Mouse (Mus musculus) CH12.LX (cell line): ENCODE data around the gene Hoxb13. TPM values are rescaled to one million over a fixed set of nuclear protein-coding genes. Genes with fewer than 3 reads are reported as not detected.
A peak's percentile ranks its signal among the peaks of the same experiment; 100 is the strongest.

Source experiments
- DNase-seq: peaks from one replicate; pipeline ENCODE4 v3.0.0-alpha.2; 2013; ENCODE audit errors: extremely low read depth
- H3K27ac ChIP-seq: 2 replicates; pipeline ENCODE4 v1.5.1; 2012; ENCODE audit warnings: low read depth, mild to moderate bottlenecking, control low read depth, moderate library complexity; ENCODE audit not compliant: insufficient read depth
- H3K27me3 ChIP-seq: replicated peaks from 2 replicates; pipeline ENCODE3; 2012; ENCODE audit warnings: inconsistent platforms
- H3K36me3 ChIP-seq, 2 experiments: replicated peaks in 1 of 2; 2 replicates each; pipeline versions ENCODE3 to v1.6.1; 2012; ENCODE audit warnings: inconsistent platforms in 1 of 2, low read length in 1 of 2, mild to moderate bottlenecking in 1 of 2, mixed read lengths in 1 of 2, moderate library complexity in 1 of 2; ENCODE audit not compliant: control insufficient read depth in 1 of 2, insufficient read depth in 1 of 2
- H3K4me1 ChIP-seq, 2 experiments: 2 replicates each; pipeline ENCODE4 v1.6.1; 2012; ENCODE audit warnings: inconsistent platforms in 1 of 2, moderate library complexity in 1 of 2; ENCODE audit not compliant: insufficient read depth in 2 of 2, control insufficient read depth in 1 of 2
- H3K4me2 ChIP-seq: 2 replicates; pipeline ENCODE4 v1.6.1; 2012; ENCODE audit warnings: low read depth, mild to moderate bottlenecking, control low read depth; ENCODE audit not compliant: poor library complexity, insufficient read depth, severe bottlenecking
- H3K4me3 ChIP-seq, 3 experiments: fragments of 150-350 bp in 1 of 3; sonication (generic) in 1 of 3; replicated peaks in 1 of 3; 2 replicates each; pipeline versions ENCODE3 to v1.5.1; 2011 to 2012; ENCODE audit warnings: low read depth in 2 of 3, low read length in 2 of 3, mild to moderate bottlenecking in 2 of 3, moderate library complexity in 2 of 3, control low read depth in 1 of 3, improper control_type of control experiment in 1 of 3, inconsistent platforms in 1 of 3, mixed read lengths in 1 of 3; ENCODE audit not compliant: poor library complexity in 1 of 3
- H3K79me2 ChIP-seq: replicated peaks from 2 replicates; pipeline ENCODE4 v1.6.1; 2012; ENCODE audit warnings: mild to moderate bottlenecking, moderate library complexity; ENCODE audit not compliant: control insufficient read depth, poor library complexity, insufficient read depth, severe bottlenecking; ENCODE audit errors: extremely low read depth
- H3K9ac ChIP-seq: 2 replicates; pipeline ENCODE4 v1.6.1; 2012; ENCODE audit warnings: low read depth, mild to moderate bottlenecking, control low read depth, moderate library complexity; ENCODE audit not compliant: insufficient read depth
- H3K9me3 ChIP-seq: replicated peaks from 2 replicates; pipeline ENCODE3; 2012; ENCODE audit warnings: low read length, inconsistent platforms, mixed read lengths
- BHLHE40 ChIP-seq: IDR thresholded peaks from 2 replicates; pipeline ENCODE4 v1.6.1; 2011; ENCODE audit warnings: mild to moderate bottlenecking, low read depth, low read length, improper control_type of control experiment
- CHD2 ChIP-seq: IDR thresholded peaks from 2 replicates; pipeline ENCODE4 v1.6.1; 2011; ENCODE audit warnings: low read length, improper control_type of control experiment
- CTCF ChIP-seq, 2 experiments: IDR thresholded peaks in 1 of 2; conservative IDR thresholded peaks in 1 of 2; 2 replicates each; pipeline ENCODE4 v1.5.1; 2011 to 2012; ENCODE audit warnings: low read depth in 2 of 2, low read length in 2 of 2, improper control_type of control experiment in 1 of 2, inconsistent platforms in 1 of 2, mild to moderate bottlenecking in 1 of 2, moderate library complexity in 1 of 2
- ELF1 ChIP-seq: IDR thresholded peaks from 2 replicates; pipeline ENCODE4 v1.6.1; 2014; ENCODE audit warnings: low read depth, mild to moderate bottlenecking, inconsistent platforms, low read length, improper control_type of control experiment
- GABPA ChIP-seq: IDR thresholded peaks from 2 replicates; pipeline ENCODE4 v1.6.1; 2012; ENCODE audit warnings: low read depth, low read length, improper control_type of control experiment, inconsistent platforms; ENCODE audit not compliant: insufficient replicate concordance
- HCFC1 ChIP-seq: IDR thresholded peaks from 2 replicates; pipeline ENCODE4 v1.6.1; 2012; ENCODE audit warnings: low read depth, mild to moderate bottlenecking, inconsistent platforms, low read length, improper control_type of control experiment
- IRF4 ChIP-seq: IDR thresholded peaks from 2 replicates; pipeline ENCODE4 v1.6.1; 2014; ENCODE audit warnings: low read depth, mild to moderate bottlenecking, inconsistent platforms, low read length, improper control_type of control experiment
- JUND ChIP-seq: conservative IDR thresholded peaks from 2 replicates; pipeline ENCODE4 v1.6.1; 2011; ENCODE audit warnings: low read depth, low read length, improper control_type of control experiment
- MAFK ChIP-seq: IDR thresholded peaks from 2 replicates; pipeline ENCODE4 v1.6.1; 2011; ENCODE audit warnings: low read length, improper control_type of control experiment; ENCODE audit not compliant: insufficient replicate concordance
- MAX ChIP-seq: IDR thresholded peaks from 2 replicates; pipeline ENCODE4 v1.6.1; 2011; ENCODE audit warnings: low read length, improper control_type of control experiment
- MAZ ChIP-seq: IDR thresholded peaks from 2 replicates; pipeline ENCODE4 v1.6.1; 2012; ENCODE audit warnings: low read depth, mild to moderate bottlenecking, inconsistent platforms, low read length, improper control_type of control experiment, moderate library complexity
- MEF2A ChIP-seq: IDR thresholded peaks from 2 replicates; pipeline ENCODE4 v1.6.1; 2014; ENCODE audit warnings: low read depth, mild to moderate bottlenecking, inconsistent platforms, low read length, improper control_type of control experiment, borderline replicate concordance
- MXI1 ChIP-seq: IDR thresholded peaks from 2 replicates; pipeline ENCODE4 v1.6.1; 2011; ENCODE audit warnings: mild to moderate bottlenecking, low read depth, low read length, improper control_type of control experiment
- NELFE ChIP-seq: IDR thresholded peaks from 2 replicates; pipeline ENCODE4 v1.6.1; 2011; ENCODE audit warnings: low read depth, low read length, improper control_type of control experiment
- PAX5 ChIP-seq: IDR thresholded peaks from 2 replicates; pipeline ENCODE4 v1.6.1; 2012; ENCODE audit warnings: low read length, inconsistent platforms, mixed read lengths
- POLR2A ChIP-seq: IDR thresholded peaks from 2 replicates; pipeline ENCODE4 v1.6.1; 2011; ENCODE audit warnings: low read depth, mild to moderate bottlenecking, improper control_type of control experiment, low read length
- RAD21 ChIP-seq: IDR thresholded peaks from 2 replicates; pipeline ENCODE4 v1.6.1; 2011; ENCODE audit warnings: low read depth, mild to moderate bottlenecking, low read length, improper control_type of control experiment, moderate library complexity
- RCOR1 ChIP-seq: conservative IDR thresholded peaks from 2 replicates; pipeline ENCODE4 v1.6.1; 2012; ENCODE audit warnings: low read depth, mild to moderate bottlenecking, inconsistent platforms, low read length, improper control_type of control experiment
- SIN3A ChIP-seq: IDR thresholded peaks from 2 replicates; pipeline ENCODE4 v1.6.1; 2012; ENCODE audit warnings: low read length, improper control_type of control experiment, inconsistent platforms
- SMC3 ChIP-seq: IDR thresholded peaks from 2 replicates; pipeline ENCODE4 v1.6.1; 2011; ENCODE audit warnings: low read depth, low read length, improper control_type of control experiment
- TBP ChIP-seq: conservative IDR thresholded peaks from 2 replicates; pipeline ENCODE4 v1.6.1; 2011; ENCODE audit warnings: low read depth, low read length, improper control_type of control experiment
- TCF12 ChIP-seq: IDR thresholded peaks from 2 replicates; pipeline ENCODE4 v1.6.1; 2014; ENCODE audit warnings: low read depth, mild to moderate bottlenecking, inconsistent platforms, low read length, improper control_type of control experiment
- UBTF ChIP-seq: IDR thresholded peaks from 2 replicates; pipeline ENCODE4 v1.6.1; 2012; ENCODE audit warnings: low read depth, mild to moderate bottlenecking, inconsistent platforms, low read length, improper control_type of control experiment, moderate library complexity
- USF2 ChIP-seq: conservative IDR thresholded peaks from 2 replicates; pipeline ENCODE4 v1.6.1; 2011; ENCODE audit warnings: low read depth, low read length, improper control_type of control experiment
- ZC3H11A ChIP-seq: IDR thresholded peaks from 2 replicates; pipeline ENCODE4 v1.6.1; 2012; ENCODE audit warnings: low read depth, mild to moderate bottlenecking, inconsistent platforms, low read length, improper control_type of control experiment
- ZMIZ1 ChIP-seq: IDR thresholded peaks from 2 replicates; pipeline ENCODE4 v1.6.1; 2012; ENCODE audit warnings: low read depth, mild to moderate bottlenecking, inconsistent platforms, low read length, improper control_type of control experiment
- dilution Hi-C: fragments of 300-500 bp; cut with MboI; formaldehyde crosslinking; loops from 2 replicates; pipeline ENCODE4 v1.14.3; 2020; ENCODE audit warnings: low sequenced_read_pairs; ENCODE audit not compliant: extremely low pct_unique_long_range_greater_than_20kb, extremely low pct_ligation_motif_present
- in situ Hi-C: fragments of 300-500 bp; cut with MboI; formaldehyde crosslinking; loops from 3 replicates; pipeline ENCODE4 v1.14.3; 2019; ENCODE audit warnings: low sequenced_read_pairs, low pct_ligation_motif_present, low pct_unique_long_range_greater_than_20kb, mixed read lengths
- polyA plus RNA-seq: library from polyadenylated mRNA; unstranded; fragments of >175 nt; gene quantifications from 2 replicates; pipeline ENCODE4 v1.2.1, GENCODE M21; 2012; ENCODE audit warnings: low read depth; ENCODE audit not compliant: insufficient read length
- total RNA-seq, 2 experiments: library from RNA; depleted of rRNA; stranded (reverse); fragments of 300-350 nt in 1 of 2; fragments of >200 nt in 1 of 2; gene quantifications; 2 replicates each; pipeline ENCODE4 v1.2.3; 2012 to 2014

The Hoxb13 gene
- 0.08 TPM in 2 replicates for total RNA-seq (2012; rRNA removed)
- not detected in 2 replicates for total RNA-seq (2014; rRNA removed)
- polyA plus RNA-seq: 0.15 TPM in 1 of 2 replicates, not detected in the other

GRCm38 (mm10) chr11:96193521-96194400, at the start of gene Hoxb13:
Gene Hoxb13, plus strand, starts transcription at chr11:96194316.
- in situ Hi-C loops: no loop called here
- Histone ChIP-seq H3K9ac (no peak within 1 kb of the TSS), H3K79me2 (no peaks in the 10 kb centered on the region), H3K4me1 (peaks cover 0 to 62% of the 10 kb centered on the region in 2 experiments; a peak in 2 of 4 replicates), H3K4me3 (no peak within 1 kb of the TSS), H3K27ac (no peak within 1 kb of the TSS), H3K27me3 (no peaks in the 10 kb centered on the region), H3K36me3 (peaks cover 0 to 24% of the 10 kb centered on the region in 2 experiments), H3K9me3 (no peaks in the 10 kb centered on the region)
- DNase-seq: no peak
- TF ChIP-seq MAZ (no peak), RCOR1 (no peak), PAX5 (no peak), MXI1 (no peak), JUND (no peak), TBP (no peak), GABPA (no peak)
- TF ChIP-seq, all 38 proteins: peak for 0
- dilution Hi-C loops: no loop called here
- H3K4me2 ChIP-seq: no peak within 1 kb of the TSS

GRCm38 (mm10) chr11:96145622-96146270, 48.4 kb upstream of the Hoxb13 start:
- dilution Hi-C loops (no loop called here), in situ Hi-C loops (loop anchor here (5.0 kb wide), 1 partner anchor 52 kb away; no protein-coding TSS in a partner anchor)
- no peak overlapping the region for H3K27ac ChIP-seq
- peak overlapping the region; percentile 48 for H3K4me2 ChIP-seq
- peak; percentile 86 for DNase-seq
- peaks cover 4% of the 10 kb centered on the region for H3K9me3 ChIP-seq
- no peaks in the 10 kb centered on the region for H3K36me3 ChIP-seq
- peaks cover 0 to 10% of the 10 kb centered on the region in 2 experiments; a peak in 2 of 4 replicates for H3K4me1 ChIP-seq
- H3K9ac ChIP-seq: no peak overlapping the region
- no peak overlapping the region for H3K4me3 ChIP-seq
- H3K79me2 ChIP-seq: no peaks in the 10 kb centered on the region
- TF ChIP-seq IRF4 (peak; percentile 74; the same call in 1 of the 2 replicates), USF2 (no peak), TBP (no peak), TCF12 (no peak), SIN3A (0 out of 2 replicates have a peak, but pooled peaks have one; percentile 42), RAD21 (peak; percentile 96), GABPA (no peak), ZMIZ1 (no peak), ELF1 (peak; percentile 67), POLR2A (no peak), BHLHE40 (peak; percentile 35; the same call in 1 of the 2 replicates), MEF2A (peak; percentile 50; the same call in 1 of the 2 replicates), CHD2 (no peak), CTCF (conservative IDR thresholded peaks at IDR 0.05 in 1 of 2, IDR thresholded peaks at IDR 0.05 in 1 of 2; ENCODE audit: low read depth in 2 of 2, low read length in 2 of 2) (peak; percentile 46 to 98; a peak in 3 of 4 replicates), NELFE (peak; percentile 67; the same call in 1 of the 2 replicates), ZC3H11A (peak; percentile 98), UBTF (no peak), MAX (0 out of 2 replicates have a peak, but pooled peaks have one; percentile 61), HCFC1 (no peak; the same call in 1 of the 2 replicates), SMC3 (peak; percentile 100), MAFK (no peak)
- peaks cover 68% of the 10 kb centered on the region for H3K27me3 ChIP-seq
